Mouse (Mus musculus) urinary bladder, postnatal 10 days (tissue): ENCODE measurements around the gene Ccdc110.

ENCODE experiments used
- DNase-seq: peaks from one replicate; pipeline ENCODE4 v3.0.0; 2022; ENCODE audit warnings: low spot score

Gene Ccdc110

GRCm38 (mm10) chr8:45975837-45976468 is 41.5 kb downstream of the Ccdc110 start:
- no peak for DNase-seq

- DNase-seq = no peak
Observed at GRCm38 (mm10) chr8:45986665-45987064, 52.2 kb downstream of the Ccdc110 start.

- no peak for DNase-seq
Observed at GRCm38 (mm10) chr8:45988189-45988588, 53.8 kb downstream of the Ccdc110 start.

- no peak for DNase-seq
Observed at GRCm38 (mm10) chr8:45990631-45991310, 56.4 kb downstream of the Ccdc110 start.
